Comparison of ENCODE assay signal across 11 mouse cellular contexts in genomic region chr5:99598470-99599110, GRCm38 (mm10).
DNase-seq lines count a peak whose midpoint lies in the region; ATAC-seq and TF ChIP-seq lines count a peak whose summit lies in the region.
"Had no signal": no experiment of that assay in that cellular context is flagged by ENCODE, and none has a peak within 500 bp of the region (broad histone marks: within the 10 kb centered on the region; RNA-seq: fewer than 3 reads in every experiment).

No protein-coding gene starts in this region.

- H3K36me3 ChIP-seq in forebrain, embryonic 12.5 days (replicated peaks) = no peaks in the 10 kb centered on the region
- H3K36me3 ChIP-seq in forebrain, embryonic 11.5 days (ENCODE audit: control insufficient read depth, insufficient read depth, low read length) = no peaks in the 10 kb centered on the region
- H3K36me3 ChIP-seq in embryonic facial prominence, embryonic 13.5 days = no peaks in the 10 kb centered on the region
- no peaks in the 10 kb centered on the region for H3K36me3 ChIP-seq in midbrain, postnatal 0 days (ENCODE audit: insufficient read depth, low read length)
- H3K36me3 ChIP-seq: heart, embryonic 13.5 days had no signal

- DNase-seq in forebrain, embryonic 11.5 days (ENCODE audit: low spot score) = no peak
- DNase-seq in left cerebral cortex, adult 11 months (ENCODE audit: low spot score) = peak; percentile 33
- DNase-seq in left cerebral cortex, postnatal 10 days (ENCODE audit: extremely low spot score in 1 of 2, low spot score in 2 of 2) = no peak
- peak; percentile 63 for DNase-seq in midbrain, postnatal 0 days (ENCODE audit: low spot score)
- no peak for DNase-seq in cerebellum, adult 9-10 months
- DNase-seq in heart, postnatal 36 days = no peak
- DNase-seq: liver, postnatal 0 days had no signal

- no peak overlapping the region for H3K4me3 ChIP-seq in forebrain, embryonic 12.5 days (replicated peaks)
- no peak overlapping the region for H3K4me3 ChIP-seq in forebrain, embryonic 11.5 days (ENCODE audit: low read depth, low read length)
- H3K4me3 ChIP-seq in embryonic facial prominence, embryonic 13.5 days = no peak overlapping the region
- no peak overlapping the region for H3K4me3 ChIP-seq in midbrain, postnatal 0 days (ENCODE audit: low read depth, low read length)
- H3K4me3 ChIP-seq: heart, embryonic 13.5 days had no signal

- H3K27ac ChIP-seq in forebrain, embryonic 12.5 days = no peak overlapping the region
- H3K27ac ChIP-seq in forebrain, embryonic 11.5 days (ENCODE audit: low read depth, low read length) = no peak overlapping the region
- H3K27ac ChIP-seq in embryonic facial prominence, embryonic 13.5 days = no peak overlapping the region
- H3K27ac ChIP-seq in midbrain, postnatal 0 days (ENCODE audit: low read depth, low read length) = 0 out of 2 replicates have a peak overlapping the region, but pooled peaks have one; percentile 43
- H3K27ac ChIP-seq: heart, embryonic 13.5 days had no signal

- H3K9me3 ChIP-seq in forebrain, embryonic 12.5 days = 0 out of 2 replicates have a peak, but pooled peaks cover 6% of the 10 kb centered on the region
- H3K9me3 ChIP-seq in forebrain, embryonic 11.5 days (ENCODE audit: control insufficient read depth, low read length) = no peaks in the 10 kb centered on the region
- no peaks in the 10 kb centered on the region for H3K9me3 ChIP-seq in embryonic facial prominence, embryonic 13.5 days
- no peaks in the 10 kb centered on the region for H3K9me3 ChIP-seq in midbrain, postnatal 0 days (ENCODE audit: low read length)
- H3K9me3 ChIP-seq: heart, embryonic 13.5 days had no signal

- intact Hi-C loops in left cerebral cortex, postnatal 10 days (cut with DNase I) = no loop called here
- intact Hi-C loops in heart, postnatal 36 days (cut with DNase I) = no loop called here

- H3K9ac ChIP-seq in forebrain, embryonic 12.5 days = no peak overlapping the region
- no peak overlapping the region for H3K9ac ChIP-seq in forebrain, embryonic 11.5 days (ENCODE audit: low read length)
- H3K9ac ChIP-seq in embryonic facial prominence, embryonic 13.5 days = no peak overlapping the region
- no peak overlapping the region for H3K9ac ChIP-seq in midbrain, postnatal 0 days (replicated peaks; ENCODE audit: low read length, poor library complexity, severe bottlenecking)
- H3K9ac ChIP-seq: heart, embryonic 13.5 days; liver, postnatal 0 days had no signal

- H3K4me2 ChIP-seq in forebrain, embryonic 12.5 days = no peak overlapping the region
- no peak overlapping the region for H3K4me2 ChIP-seq in forebrain, embryonic 11.5 days (ENCODE audit: low read depth, low read length, severe bottlenecking)
- peak overlapping the region; percentile 26 for H3K4me2 ChIP-seq in embryonic facial prominence, embryonic 13.5 days
- no peak overlapping the region for H3K4me2 ChIP-seq in midbrain, postnatal 0 days (ENCODE audit: low read depth, low read length, poor library complexity, severe bottlenecking)
- H3K4me2 ChIP-seq: heart, embryonic 13.5 days had no signal

- WGBS in forebrain, embryonic 12.5 days = 66% methylated on average over 10 of the region's 10 CpGs
- WGBS in forebrain, embryonic 11.5 days = 72% methylated on average over 10 of the region's 10 CpGs
- 34% methylated on average over 10 of the region's 10 CpGs for WGBS in embryonic facial prominence, embryonic 13.5 days
- 52% methylated on average over 10 of the region's 10 CpGs for WGBS in midbrain, postnatal 0 days

- TF ChIP-seq CTCF in midbrain, postnatal 0 days (IDR thresholded peaks at IDR 0.05) = peak; percentile 24; the same call in 1 of the 2 replicates

- H3K27me3 ChIP-seq in forebrain, embryonic 12.5 days = 0 out of 2 replicates have a peak, but pooled peaks cover 4% of the 10 kb centered on the region
- no peaks in the 10 kb centered on the region for H3K27me3 ChIP-seq in forebrain, embryonic 11.5 days (ENCODE audit: control insufficient read depth, insufficient read depth, low read length)
- no peaks in the 10 kb centered on the region for H3K27me3 ChIP-seq in embryonic facial prominence, embryonic 13.5 days
- H3K27me3 ChIP-seq in midbrain, postnatal 0 days (ENCODE audit: insufficient read depth, low read length) = no peaks in the 10 kb centered on the region
- H3K27me3 ChIP-seq: heart, embryonic 13.5 days; Patski had no signal

- peak; percentile 44; the same call in 1 of the 2 replicates for ATAC-seq in forebrain, embryonic 12.5 days (ENCODE audit: low FRiP score)
- no peak for ATAC-seq in forebrain, embryonic 11.5 days (replicated peaks; ENCODE audit: low FRiP score)
- no peak for ATAC-seq in embryonic facial prominence, embryonic 13.5 days (ENCODE audit: insufficient number of reproducible peaks, insufficient read depth, low FRiP score, low TSS enrichment, low read depth)
- peak; percentile 75 for ATAC-seq in midbrain, postnatal 0 days (ENCODE audit: low FRiP score)
- ATAC-seq: liver, postnatal 0 days; Patski had no signal

- H3K4me1 ChIP-seq in forebrain, embryonic 12.5 days = 0 out of 2 replicates have a peak, but pooled peaks cover 8% of the 10 kb centered on the region
- H3K4me1 ChIP-seq in forebrain, embryonic 11.5 days (replicated peaks; ENCODE audit: control insufficient read depth, insufficient read depth, low read length) = no peaks in the 10 kb centered on the region; the same call in 1 of the 2 replicates
- H3K4me1 ChIP-seq in embryonic facial prominence, embryonic 13.5 days = peaks cover 9% of the 10 kb centered on the region; the same call in 1 of the 2 replicates
- H3K4me1 ChIP-seq in midbrain, postnatal 0 days (ENCODE audit: insufficient read depth, low read length) = no peaks in the 10 kb centered on the region; the same call in none of the 2 replicates

Comparison
In these comparisons a context has a peak if more than half of its experiments do, and no peak if none do; other contexts are left out.
1. ATAC-seq: peak in forebrain, embryonic 12.5 days (single experiment) and midbrain, postnatal 0 days (single experiment); none in forebrain, embryonic 11.5 days (single experiment) and embryonic facial prominence, embryonic 13.5 days (single experiment).
2. DNase-seq: peak in left cerebral cortex, adult 11 months (single experiment) and midbrain, postnatal 0 days (single experiment); none in forebrain, embryonic 11.5 days (single experiment), left cerebral cortex, postnatal 10 days (0 of 2), cerebellum, adult 9-10 months (single experiment) and heart, postnatal 36 days (0 of 2).